Mouse (Mus musculus) WW6 (cell line): Measurements from ENCODE around the gene Cutc.

Experiments used
- DNase-seq: peaks from one replicate; pipeline ENCODE4 v3.0.0-alpha.2; 2013; ENCODE audit warnings: low read depth, low spot score

Gene Cutc

DNA sequence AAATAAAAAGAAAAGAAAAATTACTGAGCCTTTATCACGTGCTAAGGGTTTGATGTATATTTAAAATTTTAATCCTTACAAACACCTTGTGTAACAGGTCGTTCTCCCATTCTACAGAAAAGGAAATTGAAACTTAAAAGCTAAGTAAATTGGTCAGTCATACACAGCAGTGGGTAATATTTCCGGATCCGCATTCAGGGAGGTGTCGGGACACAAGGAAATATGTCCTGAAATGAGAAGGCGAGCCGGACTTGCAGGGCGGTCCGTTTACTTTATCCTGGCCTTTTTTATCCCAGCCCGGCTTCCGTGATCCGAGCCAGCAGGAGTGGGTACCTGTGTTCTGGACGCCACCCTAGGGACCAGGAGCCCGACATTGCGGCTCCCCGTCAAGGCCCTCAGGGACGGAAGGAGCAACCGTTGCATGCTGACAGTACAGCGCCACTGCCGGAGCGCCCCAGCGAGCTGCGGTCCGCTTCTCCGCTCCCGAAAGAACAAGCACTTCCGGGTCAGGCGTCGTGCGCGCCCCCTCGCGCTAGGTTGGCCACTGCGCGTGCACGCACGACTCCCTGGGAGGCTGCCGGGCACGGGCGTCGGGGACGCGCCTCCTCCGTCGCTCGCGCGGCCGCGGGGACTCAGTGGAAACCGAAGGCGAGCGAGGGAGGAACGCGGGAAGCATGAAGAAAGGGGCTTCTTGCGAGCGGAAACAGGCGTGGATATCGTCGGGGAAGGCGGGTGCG is at the start of gene Cutc, which contains the start of gene Cox15:
Gene Cutc (plus strand): TSS at position 508 of the 737 bp plus-strand sequence.
Gene Cox15 (minus strand): TSS at position 512 of the 737 bp plus-strand sequence.
- DNase-seq: peak; percentile 97

DNA sequence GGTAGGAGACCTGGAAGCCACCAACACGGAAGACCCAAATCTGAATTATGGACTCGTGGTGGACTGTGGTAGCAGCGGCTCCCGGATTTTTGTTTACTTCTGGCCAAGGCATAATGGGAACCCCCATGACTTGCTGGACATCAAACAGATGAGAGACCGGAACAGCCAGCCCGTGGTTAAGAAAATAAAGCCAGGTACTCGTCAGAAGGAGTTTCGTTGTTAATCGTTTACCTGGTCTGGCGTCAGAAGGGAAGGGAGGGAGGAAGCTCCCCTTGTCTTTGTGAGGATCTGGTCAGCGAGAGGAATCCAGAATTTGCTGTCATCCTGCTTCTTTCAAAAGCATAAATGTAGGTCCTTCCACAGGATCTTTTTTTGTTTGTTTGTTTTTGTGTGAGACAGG is 48.6 kb upstream of the Cutc start:
- DNase-seq: no peak

GRCm38 (mm10) chr19:43704787-43705497 is 47.9 kb upstream of the Cutc start:
- no peak for DNase-seq

DNA sequence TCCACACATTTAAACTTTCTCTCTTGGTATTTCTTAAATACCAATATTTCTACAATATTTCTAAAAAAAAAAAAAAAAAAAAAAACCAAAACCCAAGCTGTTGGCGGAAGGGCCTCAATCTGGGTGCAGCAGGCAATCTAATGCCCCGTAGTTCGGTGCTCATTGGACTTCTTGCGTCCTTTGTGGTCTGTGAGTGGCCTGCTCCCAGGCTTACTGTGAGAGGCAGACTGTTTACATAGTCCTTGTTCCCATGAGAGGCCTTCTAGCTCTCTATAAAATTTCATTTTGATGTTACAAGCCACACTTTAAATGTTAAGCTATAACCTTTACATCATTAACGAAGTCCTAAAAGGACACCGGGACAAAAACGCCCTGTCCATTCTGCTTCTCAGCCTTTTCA is 44.6 kb upstream of the Cutc start:
- no peak for DNase-seq

- no peak for DNase-seq
These were observed 43.5 kb upstream of the Cutc start for GRCm38 (mm10) chr19:43709317-43709716.

GRCm38 (mm10) chr19:43711159-43711916 is 41.5 kb upstream of the Cutc start:
- DNase-seq: no peak

- DNase-seq: no peak
These were observed 40.8 kb upstream of the Cutc start for GRCm38 (mm10) chr19:43711971-43712370.

DNA sequence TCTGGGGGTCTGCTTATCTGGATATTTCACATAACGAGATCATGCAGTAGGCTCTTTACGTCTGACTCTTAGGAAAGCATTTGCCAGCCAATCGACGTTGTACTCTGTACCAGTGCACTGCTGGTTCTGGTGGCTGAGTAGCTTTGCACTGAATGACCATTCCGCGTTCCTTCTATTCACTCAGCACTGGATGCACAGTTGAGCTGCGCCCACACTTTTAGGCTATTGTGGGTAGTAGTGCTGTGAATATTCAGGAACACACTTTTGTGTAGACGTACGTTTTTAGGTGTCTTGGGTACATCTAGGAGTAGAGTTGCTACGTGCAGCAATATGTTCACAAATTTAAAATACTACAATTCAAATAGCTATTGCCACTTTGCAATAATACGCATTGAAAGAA is 32.7 kb upstream of the Cutc start:
- DNase-seq: no peak

- DNase-seq: no peak
These were observed 29.9 kb upstream of the Cutc start for GRCm38 (mm10) chr19:43722891-43723290.

DNA sequence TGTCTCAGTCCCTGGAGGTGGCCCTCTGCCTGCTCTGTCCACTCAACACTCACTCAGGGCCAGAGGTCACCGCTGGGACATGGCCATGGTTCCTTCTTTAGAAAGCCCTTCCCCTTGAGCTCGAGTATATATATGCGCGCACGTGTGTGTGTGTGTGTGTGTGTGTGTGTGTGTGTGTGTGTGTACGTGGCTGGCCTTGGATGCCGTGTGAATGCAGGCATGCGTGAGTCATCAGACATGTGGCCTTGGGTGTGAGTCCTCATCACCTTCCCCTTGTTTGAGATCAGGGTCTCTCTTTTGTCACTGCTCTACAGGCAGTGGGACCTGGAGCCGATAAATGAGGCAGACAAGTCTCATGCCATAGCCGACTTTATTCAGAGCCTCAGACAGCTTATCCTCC is 29.3 kb upstream of the Cutc start:
- DNase-seq: no peak

- no peak for DNase-seq
These were observed 28.6 kb upstream of the Cutc start for GRCm38 (mm10) chr19:43724194-43724593.

GRCm38 (mm10) chr19:43724821-43725220 is 28.0 kb upstream of the Cutc start:
- DNase-seq: no peak

- no peak for DNase-seq
These were observed 26.2 kb upstream of the Cutc start for GRCm38 (mm10) chr19:43726510-43727146.

GRCm38 (mm10) chr19:43729296-43730036 is 23.3 kb upstream of the Cutc start:
- DNase-seq: no peak

DNA sequence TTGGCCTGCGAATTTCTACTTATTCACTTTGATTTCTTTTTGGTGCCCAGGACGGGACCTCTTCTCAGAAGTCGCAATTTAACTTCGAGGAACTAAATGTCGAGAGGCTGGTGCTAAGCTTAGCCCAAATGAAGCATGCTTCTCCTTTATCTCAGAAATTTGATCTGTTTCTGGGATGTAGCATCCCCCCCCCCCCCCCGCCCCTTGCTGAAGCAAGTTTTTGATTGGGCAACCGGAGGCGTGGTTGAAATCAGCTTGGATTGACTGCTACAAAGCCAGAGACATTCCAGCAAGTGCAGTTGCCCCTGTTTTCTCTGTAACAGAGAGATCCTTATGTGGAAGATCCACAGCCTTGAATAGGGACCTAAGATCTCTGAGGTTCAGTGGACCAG is 22.8 kb upstream of the Cutc start:
- no peak for DNase-seq

GRCm38 (mm10) chr19:43731157-43731556 is 21.6 kb upstream of the Cutc start:
- DNase-seq: no peak

DNA sequence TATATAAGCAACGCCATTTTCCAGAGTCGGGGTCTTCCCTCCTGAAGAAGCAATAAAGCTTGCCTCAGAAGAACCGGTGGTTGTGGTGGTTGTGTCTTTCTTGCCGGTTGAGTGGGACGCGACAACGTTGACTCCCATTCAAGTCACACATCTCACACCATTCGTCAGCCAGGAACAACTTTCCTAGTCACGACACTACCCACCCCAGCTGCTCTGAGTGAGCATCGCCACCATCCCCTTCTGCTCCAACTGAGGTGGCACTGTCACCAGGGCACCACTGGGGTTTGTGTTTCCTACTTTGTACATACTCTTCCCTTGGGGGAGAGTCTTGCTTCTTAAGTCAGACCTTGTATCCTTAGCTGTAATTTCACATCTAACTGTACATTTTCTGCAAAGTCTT is 14.4 kb upstream of the Cutc start:
- DNase-seq: no peak

- no peak for DNase-seq
These were observed 9.4 kb upstream of the Cutc start for GRCm38 (mm10) chr19:43743401-43743800.

- DNase-seq: no peak
These were observed 7.1 kb upstream of the Cutc start for GRCm38 (mm10) chr19:43745740-43746139.

- no peak for DNase-seq
These were observed 4.9 kb upstream of the Cutc start for GRCm38 (mm10) chr19:43747877-43748276.

DNA sequence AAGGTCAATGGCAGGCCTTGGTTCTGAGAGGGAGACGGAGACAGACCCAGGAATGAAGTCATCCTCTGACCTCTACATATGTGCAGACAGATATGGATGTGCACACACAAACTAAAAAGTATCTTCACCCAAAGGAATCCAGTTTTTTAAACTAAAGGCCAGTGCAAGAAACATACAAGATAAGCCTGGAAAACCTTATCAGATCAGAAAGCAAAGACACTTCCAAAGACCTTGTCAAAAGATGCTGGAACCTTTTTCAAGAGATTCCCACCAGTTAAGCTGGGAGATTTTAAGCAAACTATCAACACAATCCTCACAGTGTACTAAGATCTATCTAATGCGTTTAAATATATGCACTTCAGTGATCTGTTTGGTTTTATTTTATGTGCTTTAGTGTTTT is 2.8 kb upstream of the Cutc start:
- DNase-seq: no peak
